Mouse (Mus musculus) thymus, postnatal 0 days (tissue): ENCODE results near the gene Sdccag8. TPM values are rescaled to one million over a fixed set of nuclear protein-coding genes. Genes with fewer than 3 reads are reported as not detected.
"Not testable (repeated sequence)": the region's sequence is repeated elsewhere in the genome, so short reads cannot be mapped to it uniquely, and the experiment has no call there.

Experiments
- DNase-seq: peaks from one replicate; pipeline ENCODE4 v3.0.0-alpha.2; 2015; ENCODE audit warnings: low spot score
- polyA plus RNA-seq: library from polyadenylated mRNA; unstranded; fragments of >200 nt; fragmentation: Nextera tagmentation; extraction: Ambion mirVana; gene quantifications from 2 replicates; pipeline ENCODE4 v1.2.1, GENCODE M21; 2015

Sdccag8 gene
- polyA plus RNA-seq, 1 experiment from 2014 or later = 17.7 TPM

- DNase-seq = not testable (repeated sequence)
These were observed 127.0 kb downstream of the Sdccag8 start for GRCm38 (mm10) chr1:176941286-176941990.

GRCm38 (mm10) chr1:176943126-176943525 is 128.7 kb downstream of the Sdccag8 start:
- no peak for DNase-seq

- no peak for DNase-seq
These were observed 129.5 kb downstream of the Sdccag8 start for GRCm38 (mm10) chr1:176943987-176944386.

GRCm38 (mm10) chr1:176944458-176945174 is 130.2 kb downstream of the Sdccag8 start:
- DNase-seq = peak; percentile 26

GRCm38 (mm10) chr1:176945175-176945540 is 130.7 kb downstream of the Sdccag8 start:
- DNase-seq = no peak

- DNase-seq = peak; percentile 79
These were observed 131.8 kb downstream of the Sdccag8 start for GRCm38 (mm10) chr1:176946031-176946795.

GRCm38 (mm10) chr1:176946796-176947181 is 132.3 kb downstream of the Sdccag8 start:
- DNase-seq = peak; percentile 59

GRCm38 (mm10) chr1:176948861-176949260 is 134.4 kb downstream of the Sdccag8 start:
- DNase-seq = no peak

GRCm38 (mm10) chr1:176949320-176949719 is 134.9 kb downstream of the Sdccag8 start:
- DNase-seq = peak; percentile 32

GRCm38 (mm10) chr1:176950061-176950460 is 135.6 kb downstream of the Sdccag8 start:
- peak; percentile 68 for DNase-seq

- no peak for DNase-seq
These were observed 137.4 kb downstream of the Sdccag8 start for GRCm38 (mm10) chr1:176951836-176952235.

GRCm38 (mm10) chr1:176958311-176958710 is 143.9 kb downstream of the Sdccag8 start:
- DNase-seq = no peak

GRCm38 (mm10) chr1:176961716-176962115 is 147.3 kb downstream of the Sdccag8 start:
- DNase-seq = no peak

GRCm38 (mm10) chr1:176962894-176963293 is 148.4 kb downstream of the Sdccag8 start:
- no peak for DNase-seq

- DNase-seq = no peak
These were observed 152.8 kb downstream of the Sdccag8 start for GRCm38 (mm10) chr1:176967299-176967698.

GRCm38 (mm10) chr1:176970635-176971478 is 156.4 kb downstream of the Sdccag8 start:
- no peak for DNase-seq

- no peak for DNase-seq
These were observed 157.0 kb downstream of the Sdccag8 start for GRCm38 (mm10) chr1:176971479-176971797.

- peak; percentile 28 for DNase-seq
These were observed 159.1 kb downstream of the Sdccag8 start for GRCm38 (mm10) chr1:176973356-176974088.

- DNase-seq = no peak
These were observed 164.8 kb downstream of the Sdccag8 start for GRCm38 (mm10) chr1:176979235-176979634.

- no peak for DNase-seq
These were observed 165.7 kb downstream of the Sdccag8 start for GRCm38 (mm10) chr1:176980140-176980539.
